Mouse (Mus musculus) heart, postnatal 0 days (tissue): ENCODE data around the gene Rab11fip5. TPM values are rescaled to one million over a fixed set of nuclear protein-coding genes. Genes with fewer than 3 reads are reported as not detected.

Experiments used
- ATAC-seq: fragments of 200-750 bp; cut with Nextera tagmentation; 2 replicates; pipeline ENCODE4 v1.8.0; 2017; ENCODE audit warnings: low read depth, moderate number of reproducible peaks, moderate library complexity; ENCODE audit not compliant: insufficient read depth
- DNase-seq: peaks from one replicate; pipeline ENCODE4 v3.0.0-alpha.2; 2016; ENCODE audit warnings: low spot score
- H3K27ac ChIP-seq: fragments of 300-500 bp; sonication (generic); 2 replicates; pipeline ENCODE4 v1.5.1; 2014; ENCODE audit warnings: low read depth, mild to moderate bottlenecking
- H3K27me3 ChIP-seq: fragments of 300-500 bp; sonication (generic); 2 replicates; pipeline ENCODE4 v1.6.1; 2014; ENCODE audit warnings: low read length, mixed read lengths; ENCODE audit not compliant: control insufficient read depth, insufficient read depth
- H3K36me3 ChIP-seq: fragments of 300-500 bp; sonication (generic); replicated peaks from 2 replicates; pipeline ENCODE4 v1.6.1; 2014; ENCODE audit warnings: low read length, mixed read lengths; ENCODE audit not compliant: control insufficient read depth, insufficient read depth
- H3K4me1 ChIP-seq: fragments of 300-500 bp; sonication (generic); 2 replicates; pipeline ENCODE4 v1.6.1; 2014; ENCODE audit warnings: antibody characterized with exemption; ENCODE audit not compliant: control insufficient read depth, insufficient read depth
- H3K4me2 ChIP-seq: fragments of 300-500 bp; sonication (generic); 2 replicates; pipeline ENCODE4 v1.6.1; 2014; ENCODE audit warnings: low read depth, mild to moderate bottlenecking, low read length, moderate library complexity
- H3K4me3 ChIP-seq: fragments of 300-500 bp; sonication (generic); 2 replicates; pipeline ENCODE4 v1.5.1; 2014; ENCODE audit warnings: low read depth, low read length
- H3K9ac ChIP-seq: fragments of 300-500 bp; sonication (generic); replicated peaks from 2 replicates; pipeline ENCODE4 v1.6.1; 2014; ENCODE audit warnings: low read depth, low read length, mixed read lengths
- H3K9me3 ChIP-seq: fragments of 300-500 bp; sonication (generic); replicated peaks from 2 replicates; pipeline ENCODE4 v1.6.1; 2016; ENCODE audit warnings: low read length; ENCODE audit not compliant: control insufficient read depth
- CTCF ChIP-seq: IDR thresholded peaks from 2 replicates; pipeline ENCODE4 v1.5.1; 2016; ENCODE audit warnings: antibody characterized with exemption, control low read depth, low read depth
- EP300 ChIP-seq: IDR thresholded peaks from 2 replicates; pipeline ENCODE4 v1.6.1; 2016; ENCODE audit warnings: antibody characterized with exemption, low read depth
- WGBS: fragments of 180-500 bp; shearing (Covaris S2); extraction: QIAGEN DNeasy Blood & Tissue Kit; methylation state at CpG from one replicate; pipeline ENCODE4 v1.1.7; 2014; 5-methylcytosine and 5-hydroxymethylcytosine counted together
- polyA plus RNA-seq: library from polyadenylated mRNA; unstranded; fragments of >200 nt; fragmentation: Nextera tagmentation; extraction: Ambion mirVana; gene quantifications from 2 replicates; pipeline ENCODE4 v1.2.1, GENCODE M21; 2015
- total RNA-seq: library from RNA; depleted of rRNA; stranded (reverse); fragments of >200 nt; gene quantifications from 2 replicates; pipeline ENCODE4 v1.2.3, GENCODE M21; 2014; ENCODE audit warnings: low replicate concordance

The Rab11fip5 gene
- total and polyA plus RNA-seq, 2 experiments from 2014 or later, result 38.2 to 91.3 TPM

DNA sequence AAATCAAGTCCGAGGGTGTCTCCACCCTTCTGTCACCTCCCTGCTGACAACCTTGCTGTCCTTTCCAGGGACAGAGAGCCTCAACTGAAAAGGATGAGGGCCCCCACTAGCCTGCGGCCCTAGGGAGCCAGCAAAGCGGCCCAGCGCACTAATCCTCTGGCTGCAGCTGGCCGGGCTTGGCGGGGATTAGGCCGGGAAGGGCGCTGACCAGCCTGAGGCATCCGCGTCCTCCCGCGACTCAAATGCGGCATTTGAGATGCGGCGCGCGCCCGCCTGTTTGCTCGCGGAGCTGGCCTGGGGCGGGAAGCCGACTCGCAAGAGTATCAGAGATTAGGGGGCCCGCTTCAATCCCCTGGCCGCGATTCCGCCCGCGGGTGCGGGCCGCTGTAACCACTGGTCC is 34.6 kb upstream of the Rab11fip5 start:
- no peak overlapping the region for H3K9ac ChIP-seq
- no peaks in the 10 kb centered on the region for H3K36me3 ChIP-seq
- ATAC-seq (no peak), DNase-seq (no peak)
- H3K4me1 ChIP-seq, result no peaks in the 10 kb centered on the region
- no peaks in the 10 kb centered on the region for H3K9me3 ChIP-seq
- TF ChIP-seq CTCF (no peak), EP300 (no peak)
- H3K27me3 ChIP-seq, result peaks cover 36% of the 10 kb centered on the region
- H3K4me2 ChIP-seq, result peak overlapping the region; percentile 41
- no peak overlapping the region for H3K27ac ChIP-seq
- WGBS, result 5% methylated on average over 31 of the region's 31 CpGs
- H3K4me3 ChIP-seq, result peak overlapping the region; percentile 24; the same call in 1 of the 2 replicates

GRCm38 (mm10) chr6:85403039-85403438 is 28.6 kb upstream of the Rab11fip5 start:
- Histone ChIP-seq H3K4me2 (no peak overlapping the region), H3K27me3 (peaks cover 11% of the 10 kb centered on the region), H3K9me3 (no peaks in the 10 kb centered on the region), H3K9ac (no peak overlapping the region), H3K27ac (peak overlapping the region; percentile 65), H3K4me1 (no peaks in the 10 kb centered on the region), H3K4me3 (no peak overlapping the region), H3K36me3 (no peaks in the 10 kb centered on the region)
- DNase-seq (no peak), ATAC-seq (no peak)
- WGBS, result 72% methylated on average over 10 of the region's 10 CpGs
- no peak for TF ChIP-seq CTCF
- TF ChIP-seq EP300, result no peak

GRCm38 (mm10) chr6:85402613-85403012 is 28.2 kb upstream of the Rab11fip5 start:
- H3K36me3 ChIP-seq, result no peaks in the 10 kb centered on the region
- DNase-seq, result peak; percentile 43
- TF ChIP-seq EP300 (peak; percentile 69), CTCF (no peak)
- H3K9ac ChIP-seq, result no peak overlapping the region
- H3K4me3 ChIP-seq, result no peak overlapping the region
- ATAC-seq, result peak; percentile 73
- peak overlapping the region; percentile 65 for H3K27ac ChIP-seq
- WGBS, result 40% methylated on average over 2 of the region's 2 CpGs
- no peak overlapping the region for H3K4me2 ChIP-seq
- peaks cover 7% of the 10 kb centered on the region for H3K27me3 ChIP-seq
- no peaks in the 10 kb centered on the region for H3K4me1 ChIP-seq
- H3K9me3 ChIP-seq, result no peaks in the 10 kb centered on the region

GRCm38 (mm10) chr6:85399715-85400114 is 25.3 kb upstream of the Rab11fip5 start:
- H3K4me2 ChIP-seq, result no peak overlapping the region
- H3K36me3 ChIP-seq, result no peaks in the 10 kb centered on the region
- H3K9ac ChIP-seq, result no peak overlapping the region
- ATAC-seq (no peak), DNase-seq (no peak)
- H3K27me3 ChIP-seq, result no peaks in the 10 kb centered on the region
- no peak overlapping the region for H3K27ac ChIP-seq
- no peaks in the 10 kb centered on the region for H3K4me1 ChIP-seq
- TF ChIP-seq EP300 (no peak), CTCF (no peak)
- H3K9me3 ChIP-seq, result no peaks in the 10 kb centered on the region
- WGBS, result 27% methylated on average over 5 of the region's 5 CpGs
- no peak overlapping the region for H3K4me3 ChIP-seq

GRCm38 (mm10) chr6:85397165-85397564 is 22.7 kb upstream of the Rab11fip5 start:
- no peak overlapping the region for H3K9ac ChIP-seq
- WGBS, result 33% methylated on average over 1 of the region's 1 CpGs
- DNase-seq, result no peak
- no peak for ATAC-seq
- no peak overlapping the region for H3K4me3 ChIP-seq
- H3K36me3 ChIP-seq, result no peaks in the 10 kb centered on the region
- no peak overlapping the region for H3K27ac ChIP-seq
- no peak overlapping the region for H3K4me2 ChIP-seq
- no peaks in the 10 kb centered on the region for H3K9me3 ChIP-seq
- H3K27me3 ChIP-seq, result no peaks in the 10 kb centered on the region
- H3K4me1 ChIP-seq, result no peaks in the 10 kb centered on the region
- TF ChIP-seq CTCF (peak; percentile 59), EP300 (no peak)

GRCm38 (mm10) chr6:85395360-85395759 is 20.9 kb upstream of the Rab11fip5 start:
- Histone ChIP-seq H3K4me2 (no peak overlapping the region), H3K27ac (no peak overlapping the region), H3K36me3 (no peaks in the 10 kb centered on the region), H3K4me1 (no peaks in the 10 kb centered on the region), H3K9ac (no peak overlapping the region), H3K9me3 (no peaks in the 10 kb centered on the region), H3K4me3 (no peak overlapping the region), H3K27me3 (no peaks in the 10 kb centered on the region)
- 80% methylated on average over 2 of the region's 2 CpGs for WGBS
- DNase-seq (no peak), ATAC-seq (no peak)
- TF ChIP-seq CTCF (no peak), EP300 (no peak)
